Mouse (Mus musculus) testis, adult 2 months (tissue): ENCODE measurements at regions not wholly inside any gene's neighbourhood (a gene's known extent, or its start where the extent isn't known, plus 50 kb on each side); places are given as distances from the start of the nearest gene placed in this dataset.

Source experiments
- H3K27ac ChIP-seq: fragments of 200-500 bp; 2 replicates; pipeline ENCODE4 v1.5.1; 2012; ENCODE audit warnings: low read depth, low read length; ENCODE audit not compliant: control insufficient read depth, insufficient read depth
- H3K27me3 ChIP-seq: fragments of 200-500 bp; 2 replicates; pipeline ENCODE4 v1.6.1; 2012; ENCODE audit warnings: mild to moderate bottlenecking, low read length, moderate library complexity; ENCODE audit not compliant: control insufficient read depth, insufficient read depth
- H3K36me3 ChIP-seq: fragments of 200-500 bp; 2 replicates; pipeline ENCODE4 v1.6.1; 2012; ENCODE audit warnings: mild to moderate bottlenecking, low read length; ENCODE audit not compliant: control insufficient read depth, insufficient read depth
- H3K4me1 ChIP-seq: fragments of 200-500 bp; 2 replicates; pipeline ENCODE4 v1.6.1; 2012; ENCODE audit warnings: low read length; ENCODE audit not compliant: control insufficient read depth, insufficient read depth
- H3K4me3 ChIP-seq: fragments of 200-500 bp; 2 replicates; pipeline ENCODE4 v1.5.1; 2012; ENCODE audit warnings: low read depth, mild to moderate bottlenecking, low read length, moderate library complexity, mixed read lengths; ENCODE audit not compliant: control insufficient read depth
- CTCF ChIP-seq: fragments of 200-500 bp; IDR thresholded peaks from 2 replicates; pipeline ENCODE4 v1.5.1; 2012; ENCODE audit warnings: low read depth, mild to moderate bottlenecking, inconsistent platforms, low read length, moderate library complexity; ENCODE audit not compliant: control insufficient read depth, insufficient read depth, insufficient replicate concordance
- POLR2A ChIP-seq: fragments of 200-500 bp; IDR thresholded peaks from 2 replicates; pipeline ENCODE4 v1.6.1; 2012; ENCODE audit warnings: low read depth, mild to moderate bottlenecking, inconsistent platforms, low read length, moderate library complexity; ENCODE audit not compliant: control insufficient read depth

GRCm38 (mm10) chr4:152628111-152628510 lies 150.4 kb upstream of the Kcnab2 start:
- H3K27me3 ChIP-seq = no peaks in the 10 kb centered on the region
- peaks cover 16% of the 10 kb centered on the region for H3K4me1 ChIP-seq
- no peak for TF ChIP-seq POLR2A
- no peak for TF ChIP-seq CTCF
- H3K36me3 ChIP-seq = no peaks in the 10 kb centered on the region
- no peak overlapping the region for H3K27ac ChIP-seq
- no peak overlapping the region for H3K4me3 ChIP-seq

- Histone ChIP-seq H3K27me3 (no peaks in the 10 kb centered on the region), H3K36me3 (no peaks in the 10 kb centered on the region), H3K4me1 (peaks cover 16% of the 10 kb centered on the region), H3K27ac (no peak overlapping the region; the same call in 1 of the 2 replicates), H3K4me3 (peak overlapping the region; percentile 80)
- TF ChIP-seq POLR2A = no peak
- peak; percentile 89; the same call in 1 of the 2 replicates for TF ChIP-seq CTCF
Measured at GRCm38 (mm10) chr4:152625032-152626003, 147.6 kb upstream of the Kcnab2 start.

- H3K27ac ChIP-seq = no peak overlapping the region
- H3K4me3 ChIP-seq = no peak overlapping the region
- TF ChIP-seq POLR2A = no peak
- no peak for TF ChIP-seq CTCF
- no peaks in the 10 kb centered on the region for H3K36me3 ChIP-seq
- no peaks in the 10 kb centered on the region for H3K27me3 ChIP-seq
- peaks cover 16% of the 10 kb centered on the region for H3K4me1 ChIP-seq
Measured at GRCm38 (mm10) chr4:152622022-152622777, 144.5 kb upstream of the Kcnab2 start.

GRCm38 (mm10) chr4:152617636-152618035 lies 140.0 kb upstream of the Kcnab2 start:
- TF ChIP-seq CTCF (no peak), POLR2A (no peak)
- no peaks in the 10 kb centered on the region for H3K4me1 ChIP-seq
- H3K36me3 ChIP-seq = no peaks in the 10 kb centered on the region
- H3K4me3 ChIP-seq = no peak overlapping the region
- no peaks in the 10 kb centered on the region for H3K27me3 ChIP-seq
- no peak overlapping the region for H3K27ac ChIP-seq

GRCm38 (mm10) chr4:152615155-152615554 lies 137.5 kb upstream of the Kcnab2 start:
- H3K4me3 ChIP-seq = no peak overlapping the region
- no peaks in the 10 kb centered on the region for H3K27me3 ChIP-seq
- H3K27ac ChIP-seq = no peak overlapping the region
- no peaks in the 10 kb centered on the region for H3K4me1 ChIP-seq
- no peak for TF ChIP-seq POLR2A
- TF ChIP-seq CTCF = no peak
- H3K36me3 ChIP-seq = no peaks in the 10 kb centered on the region

DNA sequence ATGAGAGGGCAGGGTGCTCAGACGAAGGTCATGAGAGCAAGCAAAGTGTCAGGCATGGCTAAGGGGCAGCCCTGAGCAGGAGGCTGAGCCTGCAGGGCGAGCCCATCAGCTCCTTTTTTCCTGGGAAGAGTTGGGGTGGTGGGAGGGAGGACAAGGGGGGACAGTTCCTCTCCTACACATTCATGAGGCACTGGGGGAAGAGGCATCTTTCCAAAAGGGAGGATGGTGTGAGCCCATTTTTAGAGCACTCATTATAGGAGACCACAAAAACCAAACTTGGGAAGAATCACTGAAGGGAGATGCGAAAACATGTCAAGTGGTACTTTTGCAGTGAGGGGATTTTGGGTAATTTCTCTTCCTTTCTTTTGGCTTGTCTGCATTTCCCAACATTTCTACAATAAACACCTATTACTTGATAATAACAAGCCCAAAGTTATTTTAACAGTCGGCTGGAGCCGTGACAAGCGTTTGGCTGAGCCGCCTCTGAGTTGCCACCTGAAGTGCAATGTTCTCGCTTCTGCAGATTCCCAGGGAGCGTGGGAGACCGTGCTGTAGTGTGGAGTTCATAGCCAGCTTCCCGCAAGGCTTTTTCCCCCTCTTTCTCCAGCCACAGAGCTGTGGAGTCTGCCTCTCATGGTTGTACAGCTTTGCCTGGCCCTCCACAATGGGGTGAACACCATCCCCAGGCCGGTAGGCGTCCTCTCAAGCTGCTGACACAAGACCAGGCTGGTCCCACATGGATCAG lies 136.9 kb upstream of the Kcnab2 start:
- Histone ChIP-seq H3K4me1 (no peaks in the 10 kb centered on the region), H3K4me3 (no peak overlapping the region), H3K27me3 (no peaks in the 10 kb centered on the region), H3K36me3 (no peaks in the 10 kb centered on the region), H3K27ac (no peak overlapping the region)
- TF ChIP-seq POLR2A (no peak), CTCF (no peak)
